Mouse (Mus musculus) embryonic facial prominence, embryonic 15.5 days (tissue): Measurements from ENCODE around the gene Clba1. TPM values are rescaled to one million over a fixed set of nuclear protein-coding genes. Genes with fewer than 3 reads are reported as not detected.

Experiments used
- polyA plus RNA-seq: library from polyadenylated mRNA; unstranded; fragments of >200 nt; fragmentation: Nextera tagmentation; extraction: Ambion mirVana; gene quantifications from 2 replicates; pipeline ENCODE4 v1.2.1, GENCODE M21; 2015

The Clba1 gene
- polyA plus RNA-seq, 1 experiment from 2014 or later = 16.5 TPM

Other genes starting within 250 kb of the Clba1 start
- gene Inf2, start 220.2 kb upstream of the Clba1 start, polyA plus RNA-seq = 5.8 and 6.7 TPM in 2 replicates
- 12.4 and 17.5 TPM in 2 replicates for gene Adssl1, start 188.9 kb upstream of the Clba1 start, polyA plus RNA-seq
- 196 and 219 TPM in 2 replicates for gene Siva1, start 164.3 kb upstream of the Clba1 start, polyA plus RNA-seq
- gene Akt1, start 134.1 kb upstream of the Clba1 start, polyA plus RNA-seq = 84.9 and 112 TPM in 2 replicates
- 4.8 and 5.6 TPM in 2 replicates for gene Zbtb42, start 130.1 kb upstream of the Clba1 start, polyA plus RNA-seq
- 25.0 and 28.4 TPM in 2 replicates for gene Cep170b, start 88.5 kb upstream of the Clba1 start, polyA plus RNA-seq
- 13.4 and 15.3 TPM in 2 replicates for gene Pld4, start 48.3 kb upstream of the Clba1 start, polyA plus RNA-seq
- gene Ahnak2, start 6.3 kb upstream of the Clba1 start, polyA plus RNA-seq = 8.5 and 10.3 TPM in 2 replicates
- gene Cdca4, start 20.5 kb downstream of the Clba1 start, polyA plus RNA-seq = 99.7 and 110 TPM in 2 replicates
- gene Gpr132, start 59.3 kb downstream of the Clba1 start, polyA plus RNA-seq = 0.35 and 0.41 TPM in 2 replicates
- 13.0 and 14.3 TPM in 2 replicates for gene Jag2, start 120.8 kb downstream of the Clba1 start, polyA plus RNA-seq
- gene Nudt14, start 133.2 kb downstream of the Clba1 start, polyA plus RNA-seq = 93.4 and 94.7 TPM in 2 replicates
- gene Btbd6, start 167.5 kb downstream of the Clba1 start, polyA plus RNA-seq = 28.9 and 31.5 TPM in 2 replicates
- gene Brf1, start 191.8 kb downstream of the Clba1 start, polyA plus RNA-seq = 62.4 and 70.9 TPM in 2 replicates
- gene Pacs2, start 205.6 kb downstream of the Clba1 start, polyA plus RNA-seq = 17.4 and 19.9 TPM in 2 replicates